Mouse (Mus musculus) lung, adult 2 months (tissue): ENCODE data around the gene Dnaaf3. TPM values are rescaled to one million over a fixed set of nuclear protein-coding genes. Genes with fewer than 3 reads are reported as not detected.

Source experiments
- DNase-seq: peaks from one replicate; pipeline ENCODE4 v3.0.0; 2022
- H3K4me1 ChIP-seq: fragments of 200-500 bp; 2 replicates; pipeline ENCODE4 v1.6.1; 2011; ENCODE audit warnings: low read length; ENCODE audit not compliant: control insufficient read depth, insufficient read depth
- H3K4me3 ChIP-seq: fragments of 200-500 bp; replicated peaks from 2 replicates; pipeline ENCODE3; 2011; ENCODE audit warnings: low read depth, mild to moderate bottlenecking, control low read depth, low read length; ENCODE audit errors: extremely low read depth
- CTCF ChIP-seq: fragments of 200-500 bp; IDR thresholded peaks from 2 replicates; pipeline ENCODE4 v1.5.1; 2011; ENCODE audit warnings: mild to moderate bottlenecking, low read length, control low read depth; ENCODE audit not compliant: insufficient read depth
- POLR2A ChIP-seq: fragments of 200-500 bp; IDR thresholded peaks from 2 replicates; pipeline ENCODE4 v1.6.1; 2011; ENCODE audit warnings: low read depth, mild to moderate bottlenecking, control low read depth, low read length, borderline replicate concordance; ENCODE audit errors: extremely low read depth
- WGBS: fragments of 180-500 bp; shearing (Covaris S2); methylation state at CpG from one replicate; pipeline ENCODE4 v1.1.7; 2018; 5-methylcytosine and 5-hydroxymethylcytosine counted together
- polyA plus RNA-seq: library from polyadenylated mRNA; depleted of rRNA; stranded (reverse); fragments of >200 nt; gene quantifications from 2 replicates; pipeline ENCODE4 v1.2.3, GENCODE M21; 2012

The Dnaaf3 gene
- polyA plus RNA-seq, 1 experiment = 16.1 TPM

DNA sequence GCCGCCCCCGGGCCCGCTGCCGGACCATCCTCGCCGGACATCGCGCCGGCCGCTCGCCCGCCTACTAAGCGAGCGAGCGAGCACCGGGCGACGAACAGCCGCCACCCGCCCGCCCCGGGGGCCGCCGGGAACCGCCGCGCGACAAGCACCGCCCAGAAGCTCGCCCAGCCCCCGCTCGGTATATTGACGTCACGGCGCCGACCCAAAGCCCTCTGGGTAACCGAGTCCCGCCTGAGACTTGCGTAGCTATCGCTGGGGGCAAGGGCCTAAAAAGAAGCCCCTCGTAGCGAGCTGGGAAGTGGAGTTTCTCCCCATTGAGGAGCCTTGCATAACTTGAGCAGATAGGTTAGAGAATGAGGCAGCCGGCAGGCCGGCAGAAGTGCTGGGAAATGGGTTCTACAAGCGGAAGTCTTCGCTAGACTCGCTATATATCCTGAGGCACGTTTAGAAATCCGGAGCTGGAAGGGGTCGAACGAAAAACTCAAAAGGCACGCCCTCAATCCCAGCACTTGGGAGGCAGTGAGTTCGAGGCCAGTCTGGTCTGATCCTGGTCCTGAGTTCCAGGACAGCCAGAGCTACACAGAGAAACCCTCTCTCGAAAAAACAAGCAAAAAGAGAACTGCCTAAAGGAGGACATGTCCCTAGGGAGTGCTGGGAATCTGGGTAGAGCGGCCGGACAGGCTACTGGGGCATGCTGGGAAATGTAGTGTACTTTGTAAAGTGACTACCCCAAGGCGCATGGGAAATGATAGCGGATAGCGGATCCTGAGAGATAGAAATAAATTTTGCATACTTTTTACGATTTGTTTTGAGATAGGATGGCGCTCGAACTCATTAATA, 30.5 kb downstream of the Dnaaf3 start, which contains the start of gene Ppp1r12c:
Ppp1r12c (minus strand) TSS at position 123 of the 840 bp plus-strand sequence.
- DNase-seq = peak; percentile 97
- TF ChIP-seq POLR2A (peak; percentile 74; the same call in 1 of the 2 replicates), CTCF (no peak)
- WGBS = 1% methylated on average over 50 of the region's 62 CpGs
- Histone ChIP-seq H3K4me3 (peak within 1 kb of the TSS; percentile 97), H3K4me1 (peaks cover 20% of the 10 kb centered on the region)

DNA sequence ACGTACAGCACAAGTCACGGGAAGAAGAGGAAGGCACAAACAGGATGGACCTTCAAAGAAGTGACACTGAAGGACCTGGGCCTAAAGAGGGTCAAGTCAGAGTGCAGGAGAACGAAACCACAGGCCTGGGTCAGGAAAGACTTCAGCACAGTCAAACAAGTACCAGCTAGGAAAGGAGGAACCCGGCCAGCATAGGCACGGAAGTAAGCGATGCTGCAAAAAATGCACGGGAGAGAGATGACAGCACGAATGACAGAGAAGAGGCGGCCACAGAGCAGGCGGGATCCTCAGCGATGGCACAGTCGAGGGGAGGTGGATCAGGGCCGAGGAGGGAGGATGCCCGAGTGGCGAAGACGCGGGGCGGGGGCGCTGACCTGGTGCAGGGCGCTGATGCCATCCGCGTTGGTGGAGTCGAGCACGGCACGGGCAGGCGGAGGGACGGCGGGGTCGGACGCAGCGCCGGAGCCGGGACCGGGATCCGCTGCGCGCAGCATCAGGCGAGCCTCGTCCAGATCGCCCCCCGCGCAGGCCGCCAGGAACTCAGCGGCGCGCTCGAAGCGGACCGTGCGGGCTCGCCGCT, 31.3 kb downstream of the Dnaaf3 start:
- Histone ChIP-seq H3K4me3 (peak overlapping the region; percentile 97), H3K4me1 (peaks cover 20% of the 10 kb centered on the region)
- DNase-seq = peak; percentile 53
- under 1% methylated on average over 48 of the region's 52 CpGs for WGBS
- TF ChIP-seq POLR2A (no peak), CTCF (no peak)

DNA sequence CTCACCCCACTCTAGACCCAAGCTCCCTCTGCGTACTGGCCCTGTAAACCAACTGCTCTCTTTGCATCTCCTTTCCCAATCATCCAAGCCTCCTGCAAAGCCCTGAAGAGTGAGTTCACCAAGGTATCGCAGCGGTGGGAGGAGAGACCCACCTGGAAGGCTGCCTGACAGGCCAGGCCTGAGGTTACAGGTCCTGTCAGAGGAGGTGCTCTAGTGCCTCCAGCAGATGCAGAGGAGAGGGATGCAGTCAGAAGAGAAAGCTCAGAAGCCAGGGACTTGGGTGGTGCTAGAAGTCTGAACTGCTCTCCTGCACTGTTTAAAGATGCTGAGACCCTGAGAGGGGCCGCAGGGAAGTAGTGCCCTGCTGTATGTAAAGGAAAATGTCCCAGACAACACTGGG, 33.2 kb downstream of the Dnaaf3 start:
- no peak overlapping the region for H3K4me3 ChIP-seq
- 77% methylated on average over 4 of the region's 4 CpGs for WGBS
- H3K4me1 ChIP-seq = peaks cover 20% of the 10 kb centered on the region
- no peak for DNase-seq
- TF ChIP-seq POLR2A = no peak
- no peak for TF ChIP-seq CTCF

DNA sequence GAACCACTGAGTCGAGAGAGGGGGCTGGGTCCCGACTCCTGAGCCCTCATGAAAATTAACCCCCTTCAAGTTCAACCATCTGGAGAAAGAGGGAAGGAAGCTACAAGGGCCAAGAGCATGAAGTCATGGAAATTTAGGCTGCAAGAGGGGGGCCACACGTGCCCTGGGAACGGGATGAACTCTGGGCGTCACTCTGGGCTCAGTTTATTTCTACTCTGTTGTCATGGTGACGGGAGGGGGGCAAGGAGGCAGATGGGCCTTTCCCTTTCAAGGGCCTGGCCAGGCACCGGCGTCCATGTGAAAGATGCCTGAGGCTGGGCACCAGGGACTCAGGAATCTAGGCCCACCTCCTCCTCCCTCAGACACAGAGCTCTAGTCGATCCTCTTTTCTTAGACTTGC, 34.0 kb downstream of the Dnaaf3 start:
- H3K4me1 ChIP-seq = peaks cover 22% of the 10 kb centered on the region
- whole genome bisulfite sequencing = 12% methylated on average over 9 of the region's 9 CpGs
- DNase-seq = peak; percentile 48
- TF ChIP-seq POLR2A = 0 out of 2 replicates have a peak, but pooled peaks have one; percentile 4
- TF ChIP-seq CTCF = no peak
- H3K4me3 ChIP-seq = no peak overlapping the region

DNA sequence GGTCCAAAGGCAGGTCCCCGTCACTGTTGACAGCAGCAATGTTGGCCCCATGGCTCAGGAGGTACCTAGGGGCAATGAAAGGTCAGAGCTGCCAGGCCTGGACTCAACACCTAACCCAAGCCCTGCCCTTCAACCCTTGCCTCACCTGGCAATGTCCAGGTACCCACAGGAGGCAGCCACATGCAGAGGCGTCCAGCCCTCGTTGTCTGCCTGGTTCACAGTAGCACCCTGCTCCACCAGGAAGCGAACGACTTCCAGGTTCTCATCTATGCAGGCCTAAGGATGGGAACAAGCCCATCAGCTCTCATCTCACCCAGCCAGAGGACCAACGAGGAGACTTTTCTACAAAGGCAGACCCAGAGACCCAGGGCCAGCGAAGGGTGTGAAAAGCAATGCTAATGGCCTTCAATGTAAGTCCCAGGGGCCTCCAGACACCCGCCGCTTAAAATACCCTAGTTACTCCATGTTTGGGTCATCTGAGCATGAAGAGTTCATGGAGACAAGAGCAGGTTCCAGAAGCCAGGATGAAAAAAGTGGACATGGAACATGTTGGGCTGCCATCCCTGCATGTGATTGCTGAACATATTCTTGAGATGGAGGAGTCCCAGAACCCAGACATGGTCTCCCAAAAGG, 34.9 kb downstream of the Dnaaf3 start:
- no peak for TF ChIP-seq POLR2A
- no peak for TF ChIP-seq CTCF
- Histone ChIP-seq H3K4me1 (peaks cover 29% of the 10 kb centered on the region), H3K4me3 (no peak overlapping the region)
- WGBS = 80% methylated on average over 9 of the region's 9 CpGs
- no peak for DNase-seq

DNA sequence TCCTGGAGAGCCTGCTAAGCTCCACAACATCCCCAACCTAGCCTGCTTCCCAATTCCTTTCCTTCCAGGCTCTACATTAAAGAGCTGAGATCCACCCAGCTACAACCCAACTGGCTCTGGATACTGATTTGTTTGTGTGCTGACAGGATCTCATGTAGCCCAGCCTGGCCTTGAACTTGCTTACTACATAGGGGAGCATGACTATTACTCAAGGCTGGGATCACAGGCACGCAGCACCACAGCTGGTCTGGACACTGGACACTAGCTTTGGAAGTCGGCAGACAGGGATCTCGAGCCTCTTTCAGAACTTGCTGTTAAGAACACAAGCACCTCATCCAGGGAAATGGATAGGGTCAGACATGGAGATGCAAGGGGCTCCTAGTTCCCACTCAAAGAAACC, 35.8 kb downstream of the Dnaaf3 start:
- no peak for TF ChIP-seq CTCF
- no peak for TF ChIP-seq POLR2A
- WGBS = 91% methylated on average over 3 of the region's 3 CpGs
- DNase-seq = no peak
- H3K4me3 ChIP-seq = no peak overlapping the region
- peaks cover 29% of the 10 kb centered on the region for H3K4me1 ChIP-seq

DNA sequence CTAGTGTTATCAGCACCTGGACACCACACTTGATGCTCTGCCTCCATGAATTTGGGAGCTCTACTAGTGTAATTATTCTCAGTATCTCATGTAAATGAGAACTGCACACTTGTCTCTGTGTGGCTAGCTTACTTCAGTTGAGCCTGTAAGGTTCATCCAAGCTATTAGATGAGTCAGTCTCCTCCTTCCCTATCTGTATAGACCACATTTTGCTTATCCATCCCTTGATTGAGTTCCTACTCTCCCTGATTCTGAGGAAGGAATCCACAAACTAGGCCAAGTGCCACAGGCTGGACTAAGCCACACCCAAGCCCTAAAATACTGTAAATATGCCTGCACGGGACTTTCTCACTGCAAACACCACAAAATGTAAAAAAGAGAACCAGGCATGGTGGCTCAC, 38.3 kb downstream of the Dnaaf3 start:
- Histone ChIP-seq H3K4me3 (no peak overlapping the region), H3K4me1 (peaks cover 26% of the 10 kb centered on the region)
- TF ChIP-seq CTCF (no peak), POLR2A (no peak)
- 6% methylated on average over 1 of the region's 1 CpGs for WGBS
- no peak for DNase-seq

DNA sequence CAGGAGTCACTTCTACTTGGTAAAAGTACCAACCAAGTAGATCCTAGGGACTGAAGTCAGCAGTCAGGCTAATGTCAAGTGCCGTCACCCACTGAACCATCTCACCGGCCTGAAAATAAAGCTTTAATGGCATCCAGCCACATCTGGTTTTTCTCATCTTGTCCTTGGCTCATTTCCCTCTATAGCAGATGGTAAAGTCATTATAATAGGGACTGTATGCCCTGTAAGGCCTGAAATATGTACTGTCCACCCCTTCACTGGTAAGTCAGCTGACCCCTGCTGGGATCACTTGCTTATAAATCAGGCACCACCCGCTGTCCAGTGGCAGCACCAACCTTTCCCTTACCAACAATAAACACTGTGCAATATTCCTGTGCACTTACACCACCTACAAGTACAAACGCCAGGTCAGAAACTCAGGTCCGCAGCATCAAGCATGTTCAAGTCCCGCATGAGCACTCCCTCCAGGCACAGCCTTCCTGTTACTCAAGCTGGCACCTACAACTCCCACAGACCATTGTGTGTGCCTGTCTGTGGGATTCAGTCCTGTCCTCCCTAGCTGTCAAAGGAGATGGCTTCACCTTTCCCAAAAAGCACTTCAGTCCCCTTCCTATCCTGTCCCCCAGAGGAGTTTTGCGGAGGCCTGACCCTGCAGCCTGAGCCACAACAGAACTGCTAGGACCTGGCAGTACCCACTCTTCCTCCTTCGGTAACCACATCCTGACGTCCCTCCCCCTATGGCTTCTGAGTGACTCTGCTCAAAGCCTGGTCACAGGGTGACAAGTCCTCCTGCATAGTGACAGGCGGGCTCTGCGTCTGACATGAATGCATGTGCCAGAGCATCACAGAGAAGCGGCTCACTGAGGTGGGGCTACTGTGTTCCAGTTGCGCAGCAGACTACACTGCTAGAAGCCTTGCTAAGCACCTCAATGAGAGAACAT, 39.7 kb downstream of the Dnaaf3 start:
- WGBS = 58% methylated on average over 13 of the region's 13 CpGs
- DNase-seq = no peak
- TF ChIP-seq POLR2A (no peak), CTCF (no peak)
- no peak overlapping the region for H3K4me3 ChIP-seq
- peaks cover 20% of the 10 kb centered on the region for H3K4me1 ChIP-seq
